Mouse (Mus musculus) B cell, adult (primary cell): ENCODE data around the gene Hus1. TPM values are rescaled to one million over a fixed set of nuclear protein-coding genes. Genes with fewer than 3 reads are reported as not detected.

Experiments used
- total RNA-seq: library from RNA; stranded (reverse); gene quantifications from 4 replicates; pipeline ENCODE4 v1.2.4, GENCODE M21; 2023; ENCODE audit not compliant: inconsistent age

Hus1 gene
- total RNA-seq = 13.5 to 20.0 TPM (median 14.5 TPM) in 4 replicates

GRCm38 (mm10) chr11:9010853-9011339, at the start of gene Hus1:
Hus1 (minus strand) TSS chr11:9011191.

GRCm38 (mm10) chr11:9048703-9049060, 37.7 kb upstream of the Hus1 start, which contains the start of gene Sun3:
Sun3 (minus strand) TSS chr11:9048991.

DNA sequence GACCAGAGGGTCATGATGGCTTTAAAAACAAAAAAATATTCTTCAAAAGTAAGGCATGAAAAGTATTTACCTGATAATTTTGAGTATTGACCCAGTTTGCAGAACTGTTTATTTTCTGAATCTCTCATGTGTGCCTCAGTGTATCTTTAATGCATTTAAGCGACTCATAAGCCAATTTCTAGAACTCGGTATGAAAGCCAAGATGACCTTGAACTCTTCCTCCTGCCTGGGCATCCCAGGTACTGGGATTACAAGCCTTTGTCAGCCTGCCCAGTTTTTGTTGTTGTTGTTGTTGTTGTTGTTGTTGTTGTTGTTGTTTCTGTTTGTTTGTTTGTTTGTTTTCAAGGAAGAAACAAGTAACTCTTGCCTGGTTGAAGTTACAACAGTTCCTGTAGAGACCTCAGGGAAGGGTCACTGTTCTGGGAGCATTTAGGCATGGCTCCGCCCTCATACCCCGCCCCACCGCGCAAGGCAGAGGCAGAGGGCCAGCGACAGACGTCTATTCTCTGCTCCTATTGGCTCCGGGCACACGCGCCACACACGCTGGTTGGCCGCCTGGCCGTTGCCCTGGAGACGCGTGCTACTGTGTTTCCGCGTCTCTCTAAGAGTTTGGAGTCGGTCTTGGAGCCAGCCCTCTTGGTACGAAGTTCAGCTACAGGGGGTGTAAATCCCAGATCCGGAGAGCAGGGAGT, 37.2 kb upstream of the Hus1 start, which contains the start of gene Gm11992:
TSS of gene Gm11992 (plus strand) at position 584 of the 692 bp plus-strand sequence.

DNA sequence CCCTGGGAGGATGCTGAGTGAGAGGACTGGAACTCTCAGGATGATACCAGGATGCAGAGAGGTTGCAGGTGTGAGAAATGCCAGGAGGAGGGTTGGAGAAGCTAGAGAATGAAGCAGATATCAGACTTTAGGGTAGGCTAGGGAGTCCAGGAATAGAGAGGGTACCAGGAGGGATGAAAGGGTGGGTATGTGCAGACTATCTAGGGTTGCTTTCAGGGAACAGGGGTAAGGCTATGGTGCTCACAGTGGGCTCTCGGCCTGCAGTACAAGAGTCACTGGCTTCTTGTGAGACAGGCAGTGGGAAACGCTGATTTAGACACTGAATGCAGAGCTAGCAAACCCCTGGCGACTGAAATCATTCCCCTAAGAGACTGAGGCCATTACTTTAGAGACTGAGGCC, 37.8 kb downstream of the Hus1 start, which contains the start of gene Pkd1l1:
TSS of gene Pkd1l1 (minus strand) at position 101 of the 400 bp plus-strand sequence.

Other genes with a start within 250 kb of the Hus1 start
- gene Pkd1l1, start 37.9 kb downstream of the Hus1 start, total RNA-seq = 0.29 to 0.87 TPM (median 0.38 TPM) in 3 of 4 replicates, not detected in the other
- gene Gm11992, start 37.4 kb upstream of the Hus1 start, total RNA-seq = not detected in 4 replicates
- gene Sun3, start 37.8 kb upstream of the Hus1 start, total RNA-seq = not detected in 4 replicates
- not detected in 4 replicates for gene Upp1, start 106.9 kb upstream of the Hus1 start, total RNA-seq
- gene Abca13, start 180.8 kb upstream of the Hus1 start, total RNA-seq = 0.03 TPM in 2 of 4 replicates, not detected in the others